Mouse (Mus musculus) kidney, embryonic 14.5 days (tissue): Measurements from ENCODE around the gene Tomm40l. TPM values are rescaled to one million over a fixed set of nuclear protein-coding genes. Genes with fewer than 3 reads are reported as not detected.
"Not testable (repeated sequence)": the region's sequence is repeated elsewhere in the genome, so short reads cannot be mapped to it uniquely, and the experiment has no call there.

Source experiments
- ATAC-seq: fragments of 200-750 bp; cut with Nextera tagmentation; 2 replicates; pipeline ENCODE4 v1.8.0; 2017; ENCODE audit warnings: moderate number of reproducible peaks, mild to moderate bottlenecking, moderate TSS enrichment, moderate library complexity; ENCODE audit not compliant: low FRiP score, low TSS enrichment
- H3K27ac ChIP-seq: fragments of 300-500 bp; sonication (generic); 2 replicates; pipeline ENCODE4 v1.5.1; 2014; ENCODE audit warnings: low read depth, mild to moderate bottlenecking, low read length, moderate library complexity, mixed read lengths
- H3K27me3 ChIP-seq: fragments of 300-500 bp; sonication (generic); 2 replicates; pipeline ENCODE4 v1.6.1; 2014; ENCODE audit warnings: mild to moderate bottlenecking, low read length; ENCODE audit not compliant: control insufficient read depth, insufficient read depth
- H3K36me3 ChIP-seq: fragments of 300-500 bp; sonication (generic); 2 replicates; pipeline ENCODE4 v1.6.1; 2014; ENCODE audit warnings: low read length, mixed read lengths; ENCODE audit not compliant: control insufficient read depth, insufficient read depth
- H3K4me1 ChIP-seq: fragments of 300-500 bp; sonication (generic); 2 replicates; pipeline ENCODE4 v1.6.1; 2014; ENCODE audit warnings: low read length, mixed read lengths; ENCODE audit not compliant: control insufficient read depth, insufficient read depth
- H3K4me2 ChIP-seq: fragments of 300-500 bp; sonication (generic); replicated peaks from 2 replicates; pipeline ENCODE4 v1.6.1; 2014; ENCODE audit warnings: low read depth, mild to moderate bottlenecking, low read length
- H3K4me3 ChIP-seq: fragments of 300-500 bp; sonication (generic); 2 replicates; pipeline ENCODE4 v1.5.1; 2014; ENCODE audit warnings: mild to moderate bottlenecking, low read length
- H3K9ac ChIP-seq: fragments of 300-500 bp; sonication (generic); 2 replicates; pipeline ENCODE4 v1.6.1; 2014; ENCODE audit warnings: low read depth, mild to moderate bottlenecking, low read length, moderate library complexity
- H3K9me3 ChIP-seq: fragments of 300-500 bp; sonication (generic); 2 replicates; pipeline ENCODE4 v1.6.1; 2016; ENCODE audit warnings: low read length; ENCODE audit not compliant: control insufficient read depth
- WGBS: fragments of 180-500 bp; shearing (Covaris S2); extraction: QIAGEN DNeasy Blood & Tissue Kit; methylation state at CpG from one replicate; pipeline ENCODE4 v1.1.7; 2014; 5-methylcytosine and 5-hydroxymethylcytosine counted together
- polyA plus RNA-seq: library from polyadenylated mRNA; unstranded; fragments of >200 nt; fragmentation: Nextera tagmentation; extraction: Ambion mirVana; gene quantifications from 2 replicates; pipeline ENCODE4 v1.2.1, GENCODE M21; 2014

Tomm40l gene
- polyA plus RNA-seq, 1 experiment from 2014 or later: 36.4 TPM

DNA sequence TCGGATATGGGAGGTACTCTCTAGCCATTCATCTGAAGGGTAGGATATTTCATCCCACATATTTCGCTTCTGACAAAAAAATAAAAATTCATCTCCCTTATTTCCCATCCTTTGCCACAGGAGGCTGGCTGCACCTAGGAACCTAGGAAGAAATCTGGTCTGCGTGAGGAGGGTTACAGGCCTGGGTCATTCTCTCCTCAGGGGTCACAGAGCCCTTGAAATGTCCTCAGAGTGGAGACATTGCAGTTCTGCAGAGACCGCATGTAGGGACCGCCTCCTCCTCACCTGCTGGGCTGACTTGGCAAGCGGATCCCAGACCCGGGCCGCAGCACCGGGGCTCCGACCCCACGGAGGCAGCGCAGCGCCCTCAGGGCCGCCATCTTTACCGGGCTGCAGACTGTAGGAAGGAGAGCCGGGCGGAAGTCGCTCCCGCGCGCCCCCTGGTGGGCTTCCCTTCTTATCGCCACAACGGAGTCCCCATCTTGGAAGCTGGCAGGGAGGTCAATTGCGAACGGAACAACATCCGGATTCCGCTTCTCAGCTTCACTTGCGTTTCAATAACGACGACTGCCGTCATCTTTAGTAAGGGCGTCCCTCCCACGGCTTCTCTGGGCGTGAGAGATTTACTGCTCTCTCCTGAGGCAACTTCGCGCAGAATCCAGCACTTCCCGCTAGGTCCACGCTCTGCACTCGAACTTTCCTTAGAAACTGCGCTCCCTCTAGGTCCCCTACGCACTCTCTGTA lies 24.6 kb upstream of the Tomm40l start:
- H3K4me3 ChIP-seq: peak overlapping the region; percentile 88
- H3K27me3 ChIP-seq: no peaks in the 10 kb centered on the region
- peaks cover 30% of the 10 kb centered on the region for H3K36me3 ChIP-seq
- under 1% methylated on average over 41 of the region's 41 CpGs for WGBS
- H3K9me3 ChIP-seq: no peaks in the 10 kb centered on the region
- peak overlapping the region; percentile 82 for H3K4me2 ChIP-seq
- peak overlapping the region; percentile 71 for H3K27ac ChIP-seq
- peaks cover 34% of the 10 kb centered on the region for H3K4me1 ChIP-seq
- ATAC-seq: peak; percentile 90
- peak overlapping the region; percentile 88 for H3K9ac ChIP-seq

GRCm38 (mm10) chr1:171245353-171245752 lies 23.0 kb upstream of the Tomm40l start:
- ATAC-seq: no peak
- H3K27ac ChIP-seq: no peak overlapping the region
- peaks cover 46% of the 10 kb centered on the region for H3K36me3 ChIP-seq
- no peak overlapping the region for H3K9ac ChIP-seq
- no peak overlapping the region for H3K4me2 ChIP-seq
- H3K9me3 ChIP-seq: no peaks in the 10 kb centered on the region
- H3K4me3 ChIP-seq: no peak overlapping the region
- H3K4me1 ChIP-seq: peaks cover 25% of the 10 kb centered on the region
- WGBS: 96% methylated on average over 8 of the region's 8 CpGs
- H3K27me3 ChIP-seq: no peaks in the 10 kb centered on the region

DNA sequence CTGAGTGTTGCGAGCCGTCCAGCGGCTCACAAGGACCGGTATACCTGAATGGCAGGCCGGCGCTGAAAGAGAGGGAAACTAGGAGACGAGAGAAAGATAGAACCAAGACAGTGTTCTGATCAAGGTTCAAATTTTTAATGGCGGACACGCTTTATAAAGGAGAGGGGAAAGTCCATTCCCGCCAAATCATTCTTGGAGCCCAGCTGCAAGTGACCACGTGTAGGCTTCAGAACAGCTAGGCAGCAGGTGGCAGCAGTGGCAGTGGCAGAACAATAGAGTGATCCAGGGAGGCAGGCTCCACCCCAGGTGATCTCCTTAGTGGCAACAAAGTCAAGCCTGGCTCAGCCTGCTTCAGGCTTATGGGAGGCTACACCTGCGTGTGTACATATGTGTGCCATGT lies 19.6 kb upstream of the Tomm40l start:
- not testable (repeated sequence) for H3K4me3 ChIP-seq, H3K9me3 ChIP-seq, H3K4me2 ChIP-seq, H3K9ac ChIP-seq, H3K27ac ChIP-seq, H3K4me1 ChIP-seq, ATAC-seq, H3K27me3 ChIP-seq
- WGBS: 92% methylated on average over 12 of the region's 12 CpGs
- peaks cover 80% of the 10 kb centered on the region for H3K36me3 ChIP-seq

DNA sequence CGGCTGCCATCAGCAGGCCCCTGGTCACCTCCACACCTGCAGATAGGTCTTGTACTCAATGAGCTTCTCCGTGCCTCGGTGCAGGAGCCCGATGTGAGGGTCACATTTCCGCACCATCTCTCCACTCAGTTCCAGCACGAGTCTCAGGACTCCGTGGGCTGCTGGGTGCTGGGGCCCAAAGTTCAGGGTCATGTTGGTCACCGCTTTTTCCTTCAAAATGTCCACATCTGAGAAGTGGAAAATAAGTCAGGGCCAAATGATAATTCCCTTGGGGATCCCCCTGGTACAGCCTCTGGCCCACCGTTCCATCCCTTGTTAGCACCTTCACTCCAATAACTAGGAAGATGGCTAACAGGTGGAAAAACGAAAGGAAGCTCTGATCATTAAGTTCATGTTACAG lies 18.6 kb upstream of the Tomm40l start:
- H3K9ac ChIP-seq: no peak overlapping the region
- H3K4me1 ChIP-seq: 0 out of 2 replicates have a peak, but pooled peaks cover 3% of the 10 kb centered on the region
- no peak overlapping the region for H3K27ac ChIP-seq
- H3K4me2 ChIP-seq: no peak overlapping the region
- no peak for ATAC-seq
- WGBS: 82% methylated on average over 10 of the region's 10 CpGs
- peaks cover 90% of the 10 kb centered on the region for H3K36me3 ChIP-seq
- H3K4me3 ChIP-seq: no peak overlapping the region
- no peaks in the 10 kb centered on the region for H3K27me3 ChIP-seq
- H3K9me3 ChIP-seq: no peaks in the 10 kb centered on the region

GRCm38 (mm10) chr1:171239992-171240744 lies 17.9 kb upstream of the Tomm40l start:
- Histone ChIP-seq H3K9ac (no peak overlapping the region), H3K27ac (no peak overlapping the region)

GRCm38 (mm10) chr1:171238463-171238862 lies 16.1 kb upstream of the Tomm40l start:
- H3K4me1 ChIP-seq: no peaks in the 10 kb centered on the region
- peaks cover 99% of the 10 kb centered on the region for H3K36me3 ChIP-seq
- 72% methylated on average over 14 of the region's 14 CpGs for WGBS
- H3K27me3 ChIP-seq: no peaks in the 10 kb centered on the region
- no peak for ATAC-seq
- H3K4me2 ChIP-seq: no peak overlapping the region
- H3K27ac ChIP-seq: no peak overlapping the region
- H3K4me3 ChIP-seq: no peak overlapping the region
- no peaks in the 10 kb centered on the region for H3K9me3 ChIP-seq
- H3K9ac ChIP-seq: no peak overlapping the region

More at GRCm38 (mm10) chr1:171239992-171240744, 17.9 kb upstream of the Tomm40l start:
- WGBS: 55% methylated on average over 15 of the region's 15 CpGs
- ATAC-seq: no peak
- no peak overlapping the region for H3K4me2 ChIP-seq
- peaks cover 97% of the 10 kb centered on the region for H3K36me3 ChIP-seq
- no peak overlapping the region for H3K4me3 ChIP-seq
- H3K27me3 ChIP-seq: no peaks in the 10 kb centered on the region
- H3K4me1 ChIP-seq: no peaks in the 10 kb centered on the region
- H3K9me3 ChIP-seq: no peaks in the 10 kb centered on the region

GRCm38 (mm10) chr1:171237438-171237837 lies 15.1 kb upstream of the Tomm40l start:
- H3K27me3 ChIP-seq: no peaks in the 10 kb centered on the region
- ATAC-seq: no peak
- no peak overlapping the region for H3K4me3 ChIP-seq
- H3K9ac ChIP-seq: no peak overlapping the region
- no peak overlapping the region for H3K4me2 ChIP-seq
- no peaks in the 10 kb centered on the region for H3K4me1 ChIP-seq
- 81% methylated on average over 6 of the region's 6 CpGs for WGBS
- peaks cover 93% of the 10 kb centered on the region for H3K36me3 ChIP-seq
- no peaks in the 10 kb centered on the region for H3K9me3 ChIP-seq
- no peak overlapping the region for H3K27ac ChIP-seq

DNA sequence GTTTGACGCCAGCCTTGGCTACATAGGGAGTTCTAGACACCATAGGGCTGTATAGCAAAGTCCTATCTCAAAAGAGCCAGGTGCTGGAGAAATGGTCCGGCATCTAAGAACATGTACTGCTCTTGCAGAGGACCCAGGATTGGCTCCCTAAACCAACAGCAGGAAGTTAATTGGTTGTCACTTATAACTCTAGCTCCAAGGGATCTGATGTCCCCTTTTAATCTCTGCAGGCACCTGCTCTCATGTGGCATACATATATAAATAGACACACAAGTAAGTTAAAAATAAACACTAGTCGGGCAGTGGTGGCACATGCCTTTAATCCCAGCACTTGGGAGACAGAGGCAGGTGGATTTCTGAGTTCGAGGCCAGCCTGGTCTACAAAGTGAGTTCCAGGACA lies 13.5 kb upstream of the Tomm40l start:
- H3K4me1 ChIP-seq: no peaks in the 10 kb centered on the region
- no peak for ATAC-seq
- no peak overlapping the region for H3K4me2 ChIP-seq
- 91% methylated on average over 4 of the region's 4 CpGs for WGBS
- no peak overlapping the region for H3K27ac ChIP-seq
- H3K36me3 ChIP-seq: peaks cover 77% of the 10 kb centered on the region
- no peak overlapping the region for H3K4me3 ChIP-seq
- no peaks in the 10 kb centered on the region for H3K9me3 ChIP-seq
- H3K9ac ChIP-seq: no peak overlapping the region
- H3K27me3 ChIP-seq: no peaks in the 10 kb centered on the region

GRCm38 (mm10) chr1:171234538-171234937 lies 12.2 kb upstream of the Tomm40l start:
- Histone ChIP-seq H3K27ac (no peak overlapping the region), H3K9ac (no peak overlapping the region), H3K4me3 (no peak overlapping the region), H3K9me3 (no peaks in the 10 kb centered on the region), H3K36me3 (peaks cover 65% of the 10 kb centered on the region), H3K4me1 (0 out of 2 replicates have a peak, but pooled peaks cover 3% of the 10 kb centered on the region), H3K27me3 (no peaks in the 10 kb centered on the region), H3K4me2 (no peak overlapping the region)
- WGBS: 78% methylated on average over 4 of the region's 4 CpGs
- ATAC-seq: no peak
